Mouse (Mus musculus) lung, postnatal 4 days (tissue): ENCODE results near the gene Pelp1.
"Not testable (repeated sequence)": the region's sequence is repeated elsewhere in the genome, so short reads cannot be mapped to it uniquely, and the experiment has no call there.

Experiments
- DNase-seq, 2 experiments: peaks; one replicate each; pipeline ENCODE4 v3.0.0; 2021

The Pelp1 gene

GRCm38 (mm10) chr11:70419486-70419885, 9.7 kb upstream of the Pelp1 start:
- DNase-seq: no peak

- no peak for DNase-seq
These were observed 8.4 kb upstream of the Pelp1 start for GRCm38 (mm10) chr11:70418199-70418598.

GRCm38 (mm10) chr11:70413961-70414360, 4.1 kb upstream of the Pelp1 start:
- peak in 1 of 2 experiments; percentile 81 for DNase-seq

- DNase-seq: no peak
These were observed 2.8 kb upstream of the Pelp1 start for GRCm38 (mm10) chr11:70412591-70412990.

GRCm38 (mm10) chr11:70410297-70410643, 439 bp upstream of the Pelp1 start:
- no peak for DNase-seq

GRCm38 (mm10) chr11:70403598-70403997, 6.2 kb downstream of the Pelp1 start:
- DNase-seq: peak; percentile 22 to 30

GRCm38 (mm10) chr11:70389421-70389820, 20.4 kb downstream of the Pelp1 start:
- no peak for DNase-seq

GRCm38 (mm10) chr11:70387436-70387835, 22.4 kb downstream of the Pelp1 start:
- no peak for DNase-seq

GRCm38 (mm10) chr11:70384136-70384535, 25.7 kb downstream of the Pelp1 start:
- DNase-seq: no peak

GRCm38 (mm10) chr11:70381330-70381729, 28.5 kb downstream of the Pelp1 start:
- DNase-seq: no peak

- no peak for DNase-seq
These were observed 29.3 kb downstream of the Pelp1 start for GRCm38 (mm10) chr11:70380478-70381005.

- DNase-seq: no peak
These were observed 33.8 kb downstream of the Pelp1 start for GRCm38 (mm10) chr11:70376054-70376453.

GRCm38 (mm10) chr11:70374302-70374701, 35.5 kb downstream of the Pelp1 start:
- peak in 1 of 2 experiments; percentile 14 for DNase-seq

GRCm38 (mm10) chr11:70372849-70373557, 36.8 kb downstream of the Pelp1 start:
- no peak for DNase-seq

- no peak for DNase-seq
These were observed 37.4 kb downstream of the Pelp1 start for GRCm38 (mm10) chr11:70372396-70372795.

- not testable (repeated sequence) for DNase-seq
These were observed 41.2 kb downstream of the Pelp1 start for GRCm38 (mm10) chr11:70368626-70369025.

GRCm38 (mm10) chr11:70367701-70368100, 42.1 kb downstream of the Pelp1 start:
- DNase-seq: not testable (repeated sequence)

- peak in 1 of 2 experiments; percentile 8 for DNase-seq
These were observed 58.0 kb downstream of the Pelp1 start, which contains the start of gene Alox15 for GRCm38 (mm10) chr11:70351868-70352267. Alox15 (minus strand) TSS chr11:70352031.

GRCm38 (mm10) chr11:70348630-70349029, 61.2 kb downstream of the Pelp1 start:
- no peak for DNase-seq

GRCm38 (mm10) chr11:70347861-70348260, 62.0 kb downstream of the Pelp1 start:
- no peak for DNase-seq

- no peak for DNase-seq
These were observed 64.3 kb downstream of the Pelp1 start for GRCm38 (mm10) chr11:70345546-70345945.

GRCm38 (mm10) chr11:70345061-70345460, 64.8 kb downstream of the Pelp1 start:
- no peak for DNase-seq
